Mouse (Mus musculus) liver, embryonic 15.5 days (tissue): ENCODE measurements around the gene Zhx3. TPM values are rescaled to one million over a fixed set of nuclear protein-coding genes. Genes with fewer than 3 reads are reported as not detected.

ENCODE experiments used
- ATAC-seq: fragments of 200-750 bp; cut with Nextera tagmentation; 2 replicates; pipeline ENCODE4 v1.8.0; 2017; ENCODE audit warnings: moderate number of reproducible peaks, mild to moderate bottlenecking, moderate library complexity; ENCODE audit not compliant: insufficient read depth
- H3K27ac ChIP-seq: fragments of 300-500 bp; sonication (generic); replicated peaks from 2 replicates; pipeline ENCODE4 v1.5.1; 2015; ENCODE audit warnings: mild to moderate bottlenecking, inconsistent platforms
- H3K27me3 ChIP-seq: fragments of 300-500 bp; sonication (generic); 2 replicates; pipeline ENCODE4 v1.6.1; 2015; ENCODE audit warnings: mild to moderate bottlenecking, inconsistent platforms
- H3K36me3 ChIP-seq: fragments of 300-500 bp; sonication (generic); replicated peaks from 2 replicates; pipeline ENCODE4 v1.6.1; 2015; ENCODE audit warnings: moderate library complexity, mild to moderate bottlenecking, inconsistent platforms
- H3K4me1 ChIP-seq: fragments of 300-500 bp; sonication (generic); replicated peaks from 2 replicates; pipeline ENCODE4 v1.6.1; 2015; ENCODE audit warnings: inconsistent platforms
- H3K4me2 ChIP-seq: fragments of 300-500 bp; sonication (generic); 2 replicates; pipeline ENCODE4 v1.6.1; 2015; ENCODE audit warnings: moderate library complexity, mild to moderate bottlenecking, inconsistent platforms
- H3K4me3 ChIP-seq: fragments of 300-500 bp; sonication (generic); replicated peaks from 2 replicates; pipeline ENCODE4 v1.5.1; 2015; ENCODE audit warnings: mild to moderate bottlenecking, inconsistent platforms
- H3K9ac ChIP-seq: fragments of 300-500 bp; sonication (generic); 2 replicates; pipeline ENCODE4 v1.6.1; 2015; ENCODE audit warnings: moderate library complexity, mild to moderate bottlenecking, inconsistent platforms
- H3K9me3 ChIP-seq: fragments of 300-500 bp; sonication (generic); replicated peaks from 2 replicates; pipeline ENCODE4 v1.6.1; 2016; ENCODE audit warnings: inconsistent platforms
- WGBS: fragments of 180-500 bp; shearing (Covaris S2); methylation state at CpG from one replicate; pipeline ENCODE4 v1.1.7; 2015; ENCODE audit warnings: mixed read lengths; ENCODE audit not compliant: insufficient replicate concordance; 5-methylcytosine and 5-hydroxymethylcytosine counted together
- polyA plus RNA-seq: library from polyadenylated mRNA; unstranded; fragments of >200 nt; fragmentation: Nextera tagmentation; extraction: Ambion mirVana; gene quantifications from 2 replicates; pipeline ENCODE4 v1.2.1, GENCODE M21; 2015

The Zhx3 gene
- polyA plus RNA-seq, 1 experiment from 2014 or later = 2.3 TPM

- H3K27ac ChIP-seq = no peak overlapping the region
- no peak overlapping the region for H3K4me2 ChIP-seq
- H3K9me3 ChIP-seq = no peaks in the 10 kb centered on the region
- no peak overlapping the region for H3K9ac ChIP-seq
- H3K4me1 ChIP-seq = peaks cover 7% of the 10 kb centered on the region; the same call in 1 of the 2 replicates
- H3K4me3 ChIP-seq = no peak overlapping the region
- no peaks in the 10 kb centered on the region for H3K27me3 ChIP-seq
- H3K36me3 ChIP-seq = peaks cover 13% of the 10 kb centered on the region; the same call in 1 of the 2 replicates
- no peak for ATAC-seq
- 74% methylated on average over 5 of the region's 5 CpGs for WGBS
Measured at GRCm38 (mm10) chr2:160746637-160747036, 126.2 kb downstream of the Zhx3 start.

GRCm38 (mm10) chr2:160745497-160745896 lies 127.3 kb downstream of the Zhx3 start:
- peaks cover 11% of the 10 kb centered on the region; the same call in 1 of the 2 replicates for H3K36me3 ChIP-seq
- ATAC-seq = no peak
- H3K9ac ChIP-seq = no peak overlapping the region
- no peak overlapping the region for H3K4me2 ChIP-seq
- H3K27ac ChIP-seq = no peak overlapping the region
- WGBS = 61% methylated on average over 1 of the region's 1 CpGs
- no peaks in the 10 kb centered on the region for H3K27me3 ChIP-seq
- H3K4me1 ChIP-seq = peaks cover 7% of the 10 kb centered on the region
- H3K4me3 ChIP-seq = no peak overlapping the region
- no peaks in the 10 kb centered on the region for H3K9me3 ChIP-seq

DNA sequence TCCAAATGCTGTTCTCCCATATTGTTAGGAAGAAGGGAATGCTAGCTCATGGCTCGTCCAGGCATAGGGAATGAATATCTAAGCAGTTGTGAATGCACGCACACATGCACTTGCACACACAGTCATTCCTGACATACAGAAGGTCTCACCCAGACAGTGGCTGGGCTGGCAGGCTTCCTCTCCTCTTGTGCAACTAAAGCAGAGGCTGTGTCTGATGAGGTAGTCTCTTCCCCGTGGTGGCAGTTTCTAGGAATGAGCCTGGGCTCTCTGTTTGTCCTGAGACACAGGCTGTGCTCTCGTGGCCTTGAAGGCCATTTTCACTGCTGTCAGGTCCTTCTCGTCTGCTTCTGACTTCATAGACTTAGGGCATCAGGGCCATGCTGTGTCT lies 128.0 kb downstream of the Zhx3 start:
- Histone ChIP-seq H3K9me3 (no peaks in the 10 kb centered on the region), H3K36me3 (peaks cover 8% of the 10 kb centered on the region; the same call in 1 of the 2 replicates), H3K27ac (no peak overlapping the region; the same call in 1 of the 2 replicates), H3K9ac (no peak overlapping the region), H3K4me2 (no peak overlapping the region), H3K4me1 (peaks cover 11% of the 10 kb centered on the region), H3K4me3 (no peak overlapping the region), H3K27me3 (no peaks in the 10 kb centered on the region)
- WGBS = 41% methylated on average over 5 of the region's 5 CpGs
- no peak for ATAC-seq

- no peak overlapping the region for H3K4me3 ChIP-seq
- 59% methylated on average over 7 of the region's 7 CpGs for whole genome bisulfite sequencing
- no peak overlapping the region for H3K9ac ChIP-seq
- peaks cover 17% of the 10 kb centered on the region for H3K4me1 ChIP-seq
- no peak overlapping the region for H3K4me2 ChIP-seq
- no peaks in the 10 kb centered on the region for H3K27me3 ChIP-seq
- H3K36me3 ChIP-seq = peaks cover 4% of the 10 kb centered on the region; the same call in 1 of the 2 replicates
- ATAC-seq = no peak
- H3K27ac ChIP-seq = peak overlapping the region; percentile 4; the same call in 1 of the 2 replicates
- no peaks in the 10 kb centered on the region for H3K9me3 ChIP-seq
Measured at GRCm38 (mm10) chr2:160744040-160744822, 128.6 kb downstream of the Zhx3 start.

DNA sequence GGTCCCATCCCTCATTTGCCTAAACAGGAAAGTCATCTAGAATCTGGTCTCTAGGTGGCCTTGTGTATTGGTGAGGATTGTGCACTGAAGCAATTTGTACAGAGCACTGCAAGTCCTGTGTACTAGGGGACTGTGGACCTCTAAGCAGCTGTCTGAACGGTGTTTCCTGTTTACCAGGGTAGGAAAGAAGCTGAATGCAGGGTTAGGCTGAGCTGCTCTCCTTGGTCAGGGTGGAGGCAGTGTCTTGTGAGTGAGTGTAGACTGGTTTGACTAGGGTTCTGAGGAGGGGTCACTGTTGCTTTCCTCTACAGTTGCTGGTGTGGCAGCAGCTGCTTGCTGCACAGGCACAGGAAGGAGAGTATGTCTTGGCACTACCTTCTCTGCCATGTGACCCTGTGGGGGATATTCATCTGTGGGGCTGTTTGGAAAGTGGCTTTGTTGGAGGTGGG lies 130.6 kb downstream of the Zhx3 start:
- 0 out of 2 replicates have a peak overlapping the region, but pooled peaks have one; percentile 29 for H3K27ac ChIP-seq
- ATAC-seq = 0 out of 2 replicates have a peak, but pooled peaks have one; percentile 47
- H3K4me1 ChIP-seq = peaks cover 19% of the 10 kb centered on the region
- no peak overlapping the region for H3K4me3 ChIP-seq
- WGBS = 18% methylated on average over 1 of the region's 1 CpGs
- H3K9ac ChIP-seq = no peak overlapping the region
- no peaks in the 10 kb centered on the region for H3K27me3 ChIP-seq
- no peaks in the 10 kb centered on the region for H3K9me3 ChIP-seq
- H3K4me2 ChIP-seq = no peak overlapping the region
- no peaks in the 10 kb centered on the region for H3K36me3 ChIP-seq

GRCm38 (mm10) chr2:160741580-160741979 lies 131.2 kb downstream of the Zhx3 start:
- H3K4me2 ChIP-seq = no peak overlapping the region
- 0 out of 2 replicates have a peak, but pooled peaks have one; percentile 10 for ATAC-seq
- WGBS = 23% methylated on average over 3 of the region's 3 CpGs

DNA sequence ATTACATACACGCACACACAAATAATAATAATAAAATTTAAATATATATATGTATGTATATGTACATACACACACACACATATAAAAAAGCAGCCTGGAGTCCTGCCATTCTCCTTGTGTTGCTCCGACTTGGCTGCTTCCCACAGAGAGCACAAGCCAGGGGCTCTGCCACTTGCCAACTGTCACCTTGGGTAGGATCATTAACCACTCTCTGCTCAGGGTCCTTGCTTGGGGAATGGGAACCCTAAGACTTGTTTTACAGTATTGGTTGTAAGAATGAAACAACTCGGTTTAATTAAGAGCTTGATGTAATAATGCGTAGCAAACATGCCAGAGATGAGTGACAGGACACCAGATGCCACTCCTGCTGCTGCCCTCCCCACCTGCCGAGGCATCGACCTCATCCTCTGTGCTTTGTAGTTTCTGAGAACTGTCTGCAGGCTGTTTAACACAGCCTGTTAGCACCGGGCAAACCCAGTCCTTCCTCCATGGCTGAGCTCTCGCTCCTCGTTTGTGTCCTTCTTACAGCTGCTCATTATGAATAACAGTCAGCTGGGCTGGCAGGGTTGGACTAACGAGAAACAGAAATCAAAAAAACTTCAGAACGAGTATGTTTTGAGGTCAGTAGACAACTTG lies 132.2 kb downstream of the Zhx3 start:
- no peak overlapping the region for H3K4me2 ChIP-seq
- no peaks in the 10 kb centered on the region for H3K27me3 ChIP-seq
- no peak overlapping the region for H3K27ac ChIP-seq
- H3K9me3 ChIP-seq = no peaks in the 10 kb centered on the region
- peaks cover 19% of the 10 kb centered on the region for H3K4me1 ChIP-seq
- WGBS = 53% methylated on average over 11 of the region's 11 CpGs
- no peak for ATAC-seq
- H3K9ac ChIP-seq = no peak overlapping the region
- H3K36me3 ChIP-seq = no peaks in the 10 kb centered on the region
- no peak overlapping the region for H3K4me3 ChIP-seq

More at GRCm38 (mm10) chr2:160741580-160741979, 131.2 kb downstream of the Zhx3 start:
- H3K4me1 ChIP-seq = peaks cover 19% of the 10 kb centered on the region
- no peaks in the 10 kb centered on the region for H3K36me3 ChIP-seq
- H3K9ac ChIP-seq = no peak overlapping the region
- no peak overlapping the region for H3K4me3 ChIP-seq
- H3K27ac ChIP-seq = no peak overlapping the region
- no peaks in the 10 kb centered on the region for H3K9me3 ChIP-seq
- no peaks in the 10 kb centered on the region for H3K27me3 ChIP-seq

GRCm38 (mm10) chr2:160739647-160740356 lies 133.0 kb downstream of the Zhx3 start:
- Histone ChIP-seq H3K9me3 (no peaks in the 10 kb centered on the region), H3K4me3 (no peak overlapping the region), H3K4me2 (no peak overlapping the region; the same call in 1 of the 2 replicates), H3K36me3 (no peaks in the 10 kb centered on the region), H3K4me1 (peaks cover 23% of the 10 kb centered on the region), H3K27ac (peak overlapping the region; percentile 41; the same call in 1 of the 2 replicates), H3K9ac (no peak overlapping the region), H3K27me3 (no peaks in the 10 kb centered on the region; the same call in 1 of the 2 replicates)
- no peak for ATAC-seq
- 42% methylated on average over 2 of the region's 2 CpGs for WGBS

- Histone ChIP-seq H3K4me1 (peaks cover 26% of the 10 kb centered on the region), H3K27ac (no peak overlapping the region), H3K9ac (no peak overlapping the region), H3K27me3 (peaks cover 10% of the 10 kb centered on the region; the same call in 1 of the 2 replicates), H3K9me3 (no peaks in the 10 kb centered on the region), H3K4me2 (no peak overlapping the region), H3K36me3 (no peaks in the 10 kb centered on the region), H3K4me3 (no peak overlapping the region)
- 41% methylated on average over 5 of the region's 5 CpGs for WGBS
- ATAC-seq = no peak
Measured at GRCm38 (mm10) chr2:160738354-160738753, 134.4 kb downstream of the Zhx3 start.

- Histone ChIP-seq H3K9ac (no peak overlapping the region), H3K27me3 (peaks cover 28% of the 10 kb centered on the region), H3K4me3 (no peak overlapping the region), H3K27ac (no peak overlapping the region), H3K4me2 (no peak overlapping the region), H3K36me3 (no peaks in the 10 kb centered on the region), H3K4me1 (peaks cover 32% of the 10 kb centered on the region), H3K9me3 (no peaks in the 10 kb centered on the region)
- WGBS = 70% methylated on average over 3 of the region's 3 CpGs
- no peak for ATAC-seq
Measured at GRCm38 (mm10) chr2:160736466-160736865, 136.3 kb downstream of the Zhx3 start.
